16 mouse cellular contexts compared by ENCODE assay signal in genomic region chr2:70340224-70340623, GRCm38 (mm10).
"Had no signal": no experiment of that assay in that cellular context is flagged by ENCODE, and none has a peak within 500 bp of the region (broad histone marks: within the 10 kb centered on the region; RNA-seq: fewer than 3 reads in every experiment).

No protein-coding gene starts in this region.

- H3K27ac ChIP-seq: limb, embryonic 12.5 days; limb, embryonic 15.5 days; liver, embryonic 14.5 days; macrophage; midbrain, embryonic 12.5 days; midbrain, embryonic 15.5 days; neural tube, embryonic 12.5 days had no signal

- H3K27me3 ChIP-seq: midbrain, embryonic 15.5 days; neural tube, embryonic 12.5 days had no signal

- DNase-seq: kidney, postnatal 14 days; kidney, postnatal 4 days; left cerebral cortex, postnatal 4 days; liver, postnatal 0 days; lung, embryonic 14.5 days; retina, postnatal 1 day; thymus, adult 2 months; thymus, postnatal 14 days; thymus, postnatal 4 days had no signal

- H3K4me1 ChIP-seq: neural tube, embryonic 12.5 days had no signal

- H3K36me3 ChIP-seq: limb, embryonic 12.5 days; limb, embryonic 15.5 days; midbrain, embryonic 12.5 days; midbrain, embryonic 15.5 days; neural tube, embryonic 12.5 days had no signal

- H3K9me3 ChIP-seq: limb, embryonic 12.5 days; limb, embryonic 15.5 days; midbrain, embryonic 12.5 days; midbrain, embryonic 15.5 days; neural tube, embryonic 12.5 days had no signal

- H3K4me3 ChIP-seq: limb, embryonic 12.5 days; limb, embryonic 15.5 days; midbrain, embryonic 12.5 days; midbrain, embryonic 15.5 days; neural tube, embryonic 12.5 days had no signal
